Mouse (Mus musculus) left cerebral cortex, postnatal 14 days (tissue): ENCODE results near the gene Sema5b. TPM values are rescaled to one million over a fixed set of nuclear protein-coding genes. Genes with fewer than 3 reads are reported as not detected.

Experiments
- DNase-seq, 2 experiments: peaks; one replicate each; pipeline ENCODE4 v3.0.0; 2021 to 2022; ENCODE audit warnings: low spot score in 2 of 2, mixed read lengths in 1 of 2
- intact Hi-C: fragments of 180-260 bp; cut with DNase I; formaldehyde crosslinking; loops from one replicate; pipeline ENCODE4 v1.15.1; 2025
- total RNA-seq, 2 experiments: library from RNA; stranded (reverse); gene quantifications; 2 replicates each; pipeline ENCODE4 v1.2.3; 2021

The Sema5b gene
- total RNA-seq, 2 experiments from 2014 or later = 17.3 to 21.7 TPM

- no peak for DNase-seq
- intact Hi-C loops = no loop called here
These were observed 46.3 kb downstream of the Sema5b start for GRCm38 (mm10) chr16:35587046-35587779.

- intact Hi-C loops = no loop called here
- no peak for DNase-seq
These were observed 47.0 kb downstream of the Sema5b start for GRCm38 (mm10) chr16:35587866-35588465.

- DNase-seq = no peak
- intact Hi-C loops = no loop called here
These were observed 47.8 kb downstream of the Sema5b start for GRCm38 (mm10) chr16:35588731-35589151.

- no peak for DNase-seq
- intact Hi-C loops = no loop called here
These were observed 50.8 kb downstream of the Sema5b start for GRCm38 (mm10) chr16:35591756-35592155.

- DNase-seq = peak in 1 of 2 experiments; percentile 48
- intact Hi-C loops = no loop called here
These were observed 51.5 kb downstream of the Sema5b start for GRCm38 (mm10) chr16:35592274-35593065.

GRCm38 (mm10) chr16:35593474-35593873 is 52.5 kb downstream of the Sema5b start:
- no peak for DNase-seq
- intact Hi-C loops = no loop called here

GRCm38 (mm10) chr16:35596241-35596640 is 55.3 kb downstream of the Sema5b start:
- no peak for DNase-seq
- intact Hi-C loops = no loop called here

- DNase-seq = no peak
- intact Hi-C loops = no loop called here
These were observed 55.9 kb downstream of the Sema5b start for GRCm38 (mm10) chr16:35596661-35597350.

GRCm38 (mm10) chr16:35597991-35598390 is 57.0 kb downstream of the Sema5b start:
- intact Hi-C loops = no loop called here
- DNase-seq = no peak

GRCm38 (mm10) chr16:35598802-35599201 is 57.9 kb downstream of the Sema5b start:
- DNase-seq = no peak
- intact Hi-C loops = no loop called here

GRCm38 (mm10) chr16:35600282-35600681 is 59.3 kb downstream of the Sema5b start:
- intact Hi-C loops = no loop called here
- no peak for DNase-seq

GRCm38 (mm10) chr16:35601426-35601825 is 60.5 kb downstream of the Sema5b start:
- intact Hi-C loops = no loop called here
- DNase-seq = no peak

GRCm38 (mm10) chr16:35602529-35602928 is 61.6 kb downstream of the Sema5b start:
- intact Hi-C loops = no loop called here
- DNase-seq = peak; percentile 74 to 77

GRCm38 (mm10) chr16:35603729-35604522 is 63.0 kb downstream of the Sema5b start:
- intact Hi-C loops = no loop called here
- DNase-seq = peak; percentile 56 to 78

GRCm38 (mm10) chr16:35607250-35607649 is 66.3 kb downstream of the Sema5b start:
- intact Hi-C loops = no loop called here
- peak in 1 of 2 experiments; percentile 58 for DNase-seq

GRCm38 (mm10) chr16:35608244-35608643 is 67.3 kb downstream of the Sema5b start:
- intact Hi-C loops = no loop called here
- DNase-seq = no peak

GRCm38 (mm10) chr16:35609561-35609960 is 68.6 kb downstream of the Sema5b start:
- peak in 1 of 2 experiments; percentile 41 for DNase-seq
- intact Hi-C loops = no loop called here

- peak in 1 of 2 experiments; percentile 46 for DNase-seq
- intact Hi-C loops = loop anchor here (5.0 kb wide), 1 partner anchor 72 kb away; the partner anchor contains the start of gene Sema5b
These were observed 73.2 kb downstream of the Sema5b start for GRCm38 (mm10) chr16:35613851-35614804.
